Mouse (Mus musculus) myocyte (in vitro differentiated cells): ENCODE measurements around the gene Vmn1r16.

ENCODE experiments used
- CEBPB ChIP-seq: IDR thresholded peaks from 2 replicates; pipeline ENCODE4 v1.6.1; 2011; ENCODE audit warnings: mild to moderate bottlenecking, moderate library complexity; ENCODE audit not compliant: poor library complexity, insufficient read depth, severe bottlenecking
- E2F4 ChIP-seq: IDR thresholded peaks from one replicate; pipeline ENCODE4 v1.6.1; 2011; ENCODE audit warnings: mild to moderate bottlenecking, control low read depth, moderate library complexity; ENCODE audit not compliant: insufficient read depth
- MAX ChIP-seq: IDR thresholded peaks from one replicate; pipeline ENCODE4 v1.6.1; 2011; ENCODE audit warnings: low read depth, mild to moderate bottlenecking, control low read depth
- MYOG ChIP-seq, 3 experiments: IDR thresholded peaks; one replicate each; pipeline ENCODE4 v1.6.1; 2011; ENCODE audit warnings: control low read depth in 2 of 3, low read depth in 2 of 3, mild to moderate bottlenecking in 2 of 3; ENCODE audit not compliant: insufficient read length in 2 of 3, control insufficient read depth in 1 of 3, insufficient read depth in 1 of 3
- POLR2A ChIP-seq: IDR thresholded peaks from one replicate; pipeline ENCODE4 v1.6.1; 2011; ENCODE audit warnings: low read depth, mild to moderate bottlenecking, control low read depth, moderate library complexity; ENCODE audit not compliant: insufficient read length
- POLR2AphosphoS2 ChIP-seq: IDR thresholded peaks from one replicate; pipeline ENCODE4 v1.6.1; 2011; ENCODE audit warnings: low read depth, control low read depth; ENCODE audit not compliant: insufficient read length
- REST ChIP-seq: IDR thresholded peaks from one replicate; pipeline ENCODE4 v1.6.1; 2011; ENCODE audit warnings: mild to moderate bottlenecking, control low read depth, moderate library complexity; ENCODE audit not compliant: insufficient read depth, insufficient read length
- TCF12 ChIP-seq: IDR thresholded peaks from one replicate; pipeline ENCODE4 v1.6.1; 2011; ENCODE audit warnings: mild to moderate bottlenecking, control low read depth; ENCODE audit not compliant: poor library complexity, insufficient read depth, severe bottlenecking
- USF1 ChIP-seq: IDR thresholded peaks from one replicate; pipeline ENCODE4 v1.6.1; 2011; ENCODE audit warnings: low read depth, mild to moderate bottlenecking, control low read depth, moderate library complexity

DNA sequence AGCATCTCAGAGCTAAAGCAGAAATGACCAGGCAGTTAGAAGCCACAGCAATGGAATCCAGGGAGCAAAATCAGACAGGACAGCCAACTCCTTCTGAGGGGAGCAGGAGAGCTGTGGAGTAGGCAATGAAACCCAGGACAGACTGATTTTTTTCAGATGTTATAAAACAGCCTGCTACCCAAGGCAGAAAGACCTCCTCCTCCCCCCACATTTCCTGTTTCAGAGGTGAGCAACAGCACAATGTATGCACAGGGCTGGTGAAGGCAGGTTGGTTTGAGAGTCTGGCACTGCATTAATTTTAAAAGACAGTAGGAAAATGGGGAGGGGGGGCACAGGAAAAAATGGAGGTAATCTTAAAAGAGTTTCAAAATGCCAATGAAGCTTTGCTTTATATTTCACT is 56.8 kb downstream of the Vmn1r16 start:
- TF ChIP-seq POLR2A (no peak), MAX (no peak), TCF12 (no peak), CEBPB (no peak), POLR2AphosphoS2 (no peak), MYOG (IDR thresholded peaks at IDR 0.05; ENCODE audit: control insufficient read depth in 1 of 3, insufficient read depth in 1 of 3, insufficient read length in 2 of 3, low read depth in 2 of 3) (no peak), E2F4 (no peak), REST (no peak), USF1 (no peak)
